Mouse (Mus musculus) lung, postnatal 25 days (tissue): ENCODE data around the gene Casz1.

Source experiments
- DNase-seq: peaks from one replicate; pipeline ENCODE4 v3.0.0; 2022; ENCODE audit warnings: low spot score

Gene Casz1

DNA sequence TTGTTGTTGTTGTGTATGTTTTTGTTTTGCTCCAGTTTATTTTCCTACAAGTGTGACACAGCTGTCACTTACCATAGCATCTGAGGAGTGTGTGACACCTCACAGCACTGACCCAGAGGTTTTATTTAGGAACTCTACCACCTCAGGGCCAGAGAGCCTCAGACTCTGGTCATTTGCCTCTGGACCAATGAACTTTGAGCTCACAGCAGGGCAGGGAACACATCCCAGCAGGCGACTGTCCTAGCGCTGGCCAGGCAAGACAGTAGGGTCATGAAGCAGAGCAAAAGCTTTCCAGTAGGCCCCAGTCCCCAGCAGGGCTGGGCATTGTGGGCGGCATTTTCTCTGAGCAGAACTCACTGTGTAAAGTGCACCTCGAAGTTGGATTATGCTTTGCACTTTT lies 1.2 kb upstream of the Casz1 start:
- no peak for DNase-seq

DNA sequence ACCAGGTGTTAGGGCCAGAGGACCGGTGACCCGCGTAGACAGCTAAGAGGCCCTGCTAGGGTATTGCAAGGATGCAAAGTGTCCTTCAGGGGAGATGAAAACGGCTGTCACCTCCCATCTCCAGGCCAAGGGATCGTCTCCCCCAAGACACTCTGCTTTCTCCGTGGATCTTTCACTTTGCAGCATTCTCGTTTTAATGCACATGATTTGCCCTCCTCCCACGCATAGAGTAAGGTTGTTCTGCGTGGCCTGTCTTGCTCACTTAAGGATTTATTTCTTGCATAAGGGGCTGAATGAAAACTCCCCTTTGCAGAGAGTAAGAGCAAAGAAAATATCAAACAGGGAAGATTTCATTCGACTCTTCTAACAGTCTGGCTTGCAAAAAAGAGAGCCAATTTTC lies 593 bp upstream of the Casz1 start:
- DNase-seq: no peak

DNA sequence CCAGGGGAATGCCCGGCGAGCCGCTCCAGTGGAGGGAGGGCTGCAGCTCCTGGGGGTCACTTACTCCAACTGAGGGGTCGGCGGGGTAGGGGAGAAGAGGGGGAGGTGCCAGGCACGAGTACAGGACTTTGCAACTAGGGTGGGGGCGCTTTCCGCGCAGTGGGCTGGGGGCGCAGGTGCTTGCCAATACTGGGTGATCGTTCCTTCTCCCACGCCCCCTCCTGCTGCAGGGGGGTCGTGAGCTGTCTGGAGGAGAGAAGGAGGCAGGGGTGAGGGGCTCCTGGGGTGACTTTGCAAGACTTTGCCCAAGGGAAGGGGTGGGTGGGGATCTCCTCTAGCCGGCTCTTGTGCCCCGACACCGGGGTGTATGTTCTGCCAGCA lies 541 bp downstream of the Casz1 start:
- no peak for DNase-seq

DNA sequence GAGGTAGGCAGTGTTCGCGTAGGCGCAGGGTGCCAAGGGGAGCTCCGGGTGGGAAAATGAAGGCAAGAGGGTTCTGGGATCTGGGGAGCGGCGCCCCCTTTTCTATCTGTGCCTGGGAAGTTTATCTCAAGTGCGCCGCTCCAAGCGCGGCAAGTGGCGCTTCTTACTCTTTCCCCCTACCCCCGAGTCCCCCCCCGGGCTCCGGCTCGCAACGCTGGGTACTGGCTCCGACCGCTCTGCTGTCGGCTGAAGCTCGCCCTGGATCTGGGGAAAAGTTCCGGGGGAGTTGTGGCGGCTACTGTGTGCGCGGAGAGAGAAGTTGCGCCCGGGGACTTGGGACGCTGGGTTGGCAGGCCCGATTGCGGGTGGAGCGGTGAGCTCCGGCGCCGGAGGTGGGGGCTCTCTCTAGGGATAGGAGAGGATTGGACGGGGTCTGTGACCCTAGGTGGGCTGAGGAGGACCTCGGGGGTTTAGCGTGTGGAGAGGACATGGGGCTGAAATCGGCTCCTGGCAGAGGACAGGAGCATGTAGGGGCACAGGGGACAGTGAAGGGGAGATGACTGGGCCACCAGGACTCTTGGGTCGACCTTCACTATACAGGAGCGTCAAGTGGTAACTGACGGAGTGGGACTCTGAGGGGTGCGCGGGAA lies 1.1 kb downstream of the Casz1 start:
- DNase-seq: no peak

GRCm38 (mm10) chr4:148805811-148806747 lies 1.9 kb downstream of the Casz1 start:
- no peak for DNase-seq

- no peak for DNase-seq
Observed at GRCm38 (mm10) chr4:148806836-148807235, 2.6 kb downstream of the Casz1 start.

GRCm38 (mm10) chr4:148807397-148807796 lies 3.2 kb downstream of the Casz1 start:
- DNase-seq: no peak

- no peak for DNase-seq
Observed at GRCm38 (mm10) chr4:148808839-148809238, 4.6 kb downstream of the Casz1 start.

DNA sequence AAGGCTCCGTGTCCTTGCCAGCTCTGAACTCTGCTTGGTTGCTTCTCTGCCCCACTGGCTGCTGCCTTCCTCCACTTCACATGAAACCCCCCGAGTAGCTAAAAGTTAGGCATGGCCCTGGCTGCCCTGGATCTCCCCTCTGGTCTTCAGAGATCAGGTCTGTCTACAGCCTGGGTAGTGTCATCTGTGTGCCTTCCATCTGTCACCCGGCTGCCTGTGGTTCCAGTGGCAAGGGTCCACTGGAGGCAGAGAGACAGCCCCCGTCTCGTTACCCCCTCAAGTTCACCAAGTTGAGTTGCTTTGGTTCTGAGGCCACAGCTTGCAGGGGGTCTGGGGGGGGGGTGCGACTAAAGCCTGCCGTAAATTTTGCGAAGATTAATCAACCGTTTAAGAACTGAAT lies 6.5 kb downstream of the Casz1 start:
- DNase-seq: no peak

DNA sequence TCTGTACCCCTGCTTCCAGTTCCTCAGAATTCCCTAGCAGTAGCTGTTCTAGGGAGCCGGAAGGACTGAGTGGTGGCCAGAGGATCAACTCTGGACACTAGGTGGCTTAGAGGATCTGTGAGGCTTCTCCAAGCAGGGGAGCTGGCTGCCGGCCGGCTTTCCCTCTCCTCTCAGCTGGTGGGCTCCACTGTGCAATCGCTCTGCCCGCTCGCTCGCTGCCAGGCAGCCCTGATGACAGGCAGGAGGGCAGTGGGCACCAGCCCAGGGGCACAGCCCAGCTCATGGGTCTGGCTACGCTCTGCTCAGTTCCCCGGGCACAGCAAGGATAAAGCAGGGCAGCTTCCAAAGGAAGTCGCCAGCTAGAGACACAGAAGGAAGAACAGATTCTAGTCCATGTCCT lies 7.7 kb downstream of the Casz1 start:
- no peak for DNase-seq

DNA sequence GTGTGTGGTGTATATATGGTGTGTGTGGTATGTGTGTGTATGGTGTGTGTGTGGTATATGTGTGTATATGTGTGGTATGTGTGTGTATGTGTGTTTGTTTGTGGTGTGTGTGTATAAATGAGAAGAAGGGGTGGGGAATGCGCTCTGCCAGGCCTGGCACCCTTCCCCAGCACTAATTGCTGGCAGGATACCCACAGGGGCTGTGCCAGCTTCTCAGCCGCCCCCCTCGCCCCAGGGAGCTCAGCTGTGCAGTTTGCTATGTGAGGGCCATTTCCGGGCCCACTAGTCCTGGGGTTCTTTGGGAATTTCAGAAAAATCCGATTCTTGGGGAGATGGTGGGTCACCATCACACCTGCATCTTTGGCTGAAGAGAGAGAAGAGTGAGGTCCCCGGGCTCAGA lies 9.0 kb downstream of the Casz1 start:
- no peak for DNase-seq

- no peak for DNase-seq
Observed at GRCm38 (mm10) chr4:148816556-148816955, 12.3 kb downstream of the Casz1 start.

DNA sequence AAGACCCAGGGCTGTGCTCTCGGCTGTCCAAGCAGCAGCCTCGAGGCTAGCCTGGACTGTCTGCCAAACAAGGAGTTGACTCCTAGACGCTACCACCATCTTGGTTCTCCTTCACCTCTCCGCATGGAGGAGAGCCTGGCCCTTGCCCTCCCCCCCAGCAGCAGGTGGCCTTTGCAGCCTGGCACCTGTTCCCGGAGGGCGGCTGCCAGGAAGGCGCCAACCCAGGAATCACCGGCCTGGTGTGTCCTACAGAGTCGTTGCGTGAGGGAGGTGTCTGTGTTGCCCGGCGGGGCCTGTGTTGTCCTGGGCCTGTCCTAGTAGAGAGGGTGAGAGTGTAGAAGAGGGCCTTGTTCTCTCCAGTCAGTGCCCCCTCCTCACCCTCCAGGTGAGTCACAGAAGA lies 13.9 kb downstream of the Casz1 start:
- no peak for DNase-seq

DNA sequence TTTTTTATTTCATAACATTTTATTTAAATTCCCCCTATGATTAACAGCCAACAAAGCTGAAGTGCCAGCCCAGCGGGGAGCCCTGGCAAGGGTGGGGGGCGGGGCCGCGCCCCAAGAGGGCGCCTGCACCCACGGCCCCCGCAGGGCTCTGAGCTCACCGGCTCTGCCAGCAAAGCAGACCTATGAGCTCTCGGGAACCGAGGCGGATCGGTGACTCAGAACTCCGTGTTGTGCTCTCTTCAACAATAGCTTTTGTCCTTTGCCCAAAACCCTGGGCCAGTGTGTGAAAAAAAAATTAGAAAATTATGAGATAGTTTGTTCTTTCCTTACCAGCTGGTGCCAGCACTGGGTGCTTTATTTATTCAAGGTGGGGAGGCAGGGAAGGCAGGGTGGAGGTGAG lies 15.9 kb downstream of the Casz1 start:
- DNase-seq: peak; percentile 49

DNA sequence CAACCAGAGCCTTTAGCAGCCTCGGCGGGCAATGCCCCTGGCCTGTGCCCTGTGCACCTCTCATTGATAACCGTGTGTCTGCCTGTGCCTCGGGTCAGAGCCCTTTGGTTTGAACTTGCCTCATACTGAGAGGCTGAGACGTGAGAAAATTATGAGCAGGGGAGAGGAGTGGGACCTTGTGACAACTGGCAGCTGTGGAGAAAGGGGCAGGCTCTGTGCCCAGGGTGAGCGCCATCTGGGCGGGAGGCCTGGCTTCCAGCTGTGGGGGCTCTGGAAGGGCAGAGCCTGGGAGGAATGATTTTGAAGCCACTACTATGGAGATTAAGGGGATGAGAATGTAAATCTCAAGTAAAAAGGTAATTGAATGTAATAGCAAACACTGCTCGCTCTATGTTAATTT lies 19.1 kb downstream of the Casz1 start:
- DNase-seq: no peak

- peak; percentile 61 for DNase-seq
Observed at GRCm38 (mm10) chr4:148830350-148830749, 26.1 kb downstream of the Casz1 start.

DNA sequence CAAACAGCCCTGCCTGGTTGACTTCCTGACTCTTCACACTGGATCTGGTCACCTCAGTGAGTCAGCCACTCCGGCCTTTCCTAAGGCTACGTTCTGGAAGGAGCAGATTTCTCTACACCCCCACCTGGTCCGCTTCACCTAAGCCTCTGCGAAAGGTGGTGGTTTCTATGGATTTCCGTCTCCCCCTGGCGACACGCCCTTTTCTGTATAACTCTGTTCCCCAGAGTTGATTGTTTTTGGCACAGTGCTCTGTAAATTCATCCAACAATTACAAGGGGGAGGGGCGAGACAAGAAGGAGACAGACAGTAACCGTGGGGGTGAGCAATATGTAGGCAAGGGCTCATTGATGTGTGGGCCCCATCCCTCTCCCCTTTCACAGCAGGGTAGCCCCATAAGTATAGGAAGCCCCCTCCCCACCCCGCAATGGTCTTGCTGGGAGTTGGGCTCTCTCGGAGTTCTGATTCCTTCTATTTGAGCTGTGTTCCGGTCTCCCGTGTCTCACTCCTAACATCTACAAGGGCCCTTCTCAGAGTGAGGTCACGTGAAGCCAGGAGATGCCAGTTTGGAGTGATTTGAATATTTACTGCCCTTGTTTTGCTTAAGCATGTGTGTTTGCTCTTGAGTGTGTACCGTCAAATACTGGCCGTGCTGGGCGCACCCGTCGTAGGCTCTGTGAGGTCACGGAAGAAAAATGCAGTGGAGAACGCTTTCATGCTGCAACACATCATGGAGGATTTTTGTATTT lies 29.2 kb downstream of the Casz1 start:
- DNase-seq: peak; percentile 88

DNA sequence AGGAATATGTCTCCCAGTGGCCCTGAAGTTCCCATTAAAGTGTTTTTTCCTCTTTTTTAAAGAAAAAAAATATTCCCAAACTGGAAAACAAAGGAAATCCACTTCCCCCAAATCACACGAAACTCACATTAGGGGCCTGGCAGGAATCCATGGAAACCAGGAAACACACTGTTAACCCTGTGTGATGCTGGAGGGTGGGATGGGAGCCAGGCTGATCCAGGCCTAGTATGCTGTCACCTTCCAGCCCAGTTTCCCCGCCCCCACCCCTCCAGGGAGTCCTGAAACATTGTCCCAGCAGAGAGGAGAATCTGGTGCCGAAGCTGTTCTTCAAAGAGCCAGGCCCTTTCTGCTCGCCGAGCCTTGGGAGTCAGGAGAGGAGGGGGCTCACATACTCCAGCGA lies 32.2 kb downstream of the Casz1 start:
- no peak for DNase-seq

DNA sequence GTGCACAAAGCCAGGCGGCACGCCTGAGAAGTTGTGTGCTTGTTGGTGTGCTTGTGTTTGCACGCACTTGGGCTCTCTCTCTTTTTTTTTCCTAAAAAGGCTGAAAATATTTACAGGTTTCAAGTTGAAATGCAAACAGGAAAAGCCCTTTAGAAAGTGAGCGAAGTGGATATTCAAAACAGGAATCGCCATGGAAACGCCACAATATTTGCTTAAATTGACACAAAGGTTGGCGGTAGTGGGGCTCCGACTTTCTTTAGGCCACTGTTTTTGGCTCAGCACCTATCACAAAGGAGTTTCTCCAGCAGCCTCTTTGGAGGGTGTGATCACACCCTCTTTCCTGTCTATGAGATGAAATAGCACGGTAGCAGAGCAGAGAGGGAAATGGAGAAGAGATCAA lies 32.8 kb downstream of the Casz1 start:
- DNase-seq: peak; percentile 59

DNA sequence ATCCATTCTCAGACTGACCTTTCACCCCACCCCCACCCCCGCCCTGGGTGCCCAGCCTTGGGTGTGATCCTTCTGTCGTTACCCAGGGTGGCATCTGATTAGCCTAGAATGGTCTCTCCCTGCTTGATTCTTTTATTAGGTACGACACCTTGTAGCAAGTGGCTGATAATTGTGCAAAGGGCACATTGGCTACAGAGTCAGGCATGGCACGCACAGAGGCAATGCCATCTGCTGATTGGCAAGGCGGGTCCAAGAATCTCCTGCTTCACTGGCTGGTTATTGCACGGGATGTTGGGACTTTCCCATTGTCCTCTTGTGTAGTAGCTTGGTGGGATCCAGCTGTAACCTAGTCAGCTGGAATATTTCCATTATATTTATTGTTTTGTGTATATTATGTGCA lies 33.4 kb downstream of the Casz1 start:
- DNase-seq: no peak

- DNase-seq: no peak
Observed at GRCm38 (mm10) chr4:148842302-148842701, 38.1 kb downstream of the Casz1 start.

DNA sequence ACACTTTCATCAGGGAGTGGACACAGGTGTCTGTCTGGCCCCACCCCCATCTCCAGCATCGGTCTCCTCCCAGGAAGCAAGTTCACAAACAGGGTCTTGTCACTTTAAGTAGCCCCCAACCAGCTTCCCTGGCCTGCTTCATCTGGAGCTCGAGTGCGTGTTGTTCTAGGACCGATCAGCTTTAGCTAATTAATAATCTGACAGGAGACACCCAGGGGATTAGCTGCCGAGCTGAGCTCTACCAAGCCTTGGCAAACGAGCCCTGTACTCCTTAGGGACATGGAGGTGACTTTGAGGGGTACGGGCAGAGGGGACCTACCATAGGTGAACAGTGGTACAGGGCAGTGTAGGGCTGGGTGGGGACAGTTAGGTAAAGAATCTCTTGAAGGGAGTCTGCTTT lies 40.7 kb downstream of the Casz1 start:
- no peak for DNase-seq

DNA sequence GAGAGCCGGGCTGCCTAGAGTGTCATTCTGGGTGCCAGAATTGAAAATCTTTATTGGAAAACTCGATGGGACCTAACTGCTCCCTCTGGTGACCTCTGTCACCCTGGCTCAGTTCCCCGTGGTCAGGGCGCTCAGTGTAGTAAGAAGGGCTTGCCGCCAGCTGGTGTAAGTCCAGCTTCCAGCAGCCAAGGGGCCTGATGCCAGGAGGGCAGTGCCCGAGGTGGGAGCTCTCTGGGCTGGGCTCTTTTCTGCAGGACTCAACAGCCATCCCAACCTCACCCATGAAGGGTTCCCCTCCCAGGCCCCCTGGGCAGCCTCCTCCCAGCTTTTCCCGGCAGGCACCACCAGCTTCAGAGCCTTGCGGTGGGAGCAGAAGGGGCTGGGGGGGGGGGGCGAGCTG lies 42.0 kb downstream of the Casz1 start:
- peak; percentile 86 for DNase-seq
